Mouse (Mus musculus): ENCODE data around the gene Rab40c.

Rab40c gene

DNA sequence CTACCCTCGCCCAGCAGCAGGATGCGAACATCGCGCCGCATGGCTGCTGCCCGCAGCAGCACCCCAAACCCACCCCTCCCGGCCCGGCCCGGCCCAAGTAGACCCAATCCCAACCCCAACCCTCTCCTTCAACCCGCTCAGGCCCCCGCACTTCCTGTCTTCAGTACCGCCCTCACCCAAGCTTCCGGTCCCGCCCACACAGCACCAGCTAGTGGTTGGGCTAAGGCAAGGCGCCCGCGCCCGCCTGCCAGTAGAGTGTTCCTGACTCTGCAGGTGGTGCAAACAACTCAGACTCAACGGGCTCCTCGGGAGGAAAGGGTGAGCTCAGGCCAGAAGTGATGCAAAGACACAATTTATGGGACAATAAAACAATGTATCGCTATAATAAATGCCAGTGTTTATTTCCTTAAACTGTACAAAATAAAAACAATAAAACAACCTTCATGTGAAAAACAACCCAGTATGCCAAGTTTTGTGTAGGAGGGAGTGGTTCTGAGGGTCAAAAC, 75.1 kb downstream of the Rab40c start, which contains the start of gene Rhot2:
TSS of gene Rhot2 (minus strand) at position 456 of the 506 bp plus-strand sequence.
- DNase-seq (ENCODE audit: low read depth in 2 of 2, low spot score in 2 of 2), result peak; percentile 92 to 96

DNA sequence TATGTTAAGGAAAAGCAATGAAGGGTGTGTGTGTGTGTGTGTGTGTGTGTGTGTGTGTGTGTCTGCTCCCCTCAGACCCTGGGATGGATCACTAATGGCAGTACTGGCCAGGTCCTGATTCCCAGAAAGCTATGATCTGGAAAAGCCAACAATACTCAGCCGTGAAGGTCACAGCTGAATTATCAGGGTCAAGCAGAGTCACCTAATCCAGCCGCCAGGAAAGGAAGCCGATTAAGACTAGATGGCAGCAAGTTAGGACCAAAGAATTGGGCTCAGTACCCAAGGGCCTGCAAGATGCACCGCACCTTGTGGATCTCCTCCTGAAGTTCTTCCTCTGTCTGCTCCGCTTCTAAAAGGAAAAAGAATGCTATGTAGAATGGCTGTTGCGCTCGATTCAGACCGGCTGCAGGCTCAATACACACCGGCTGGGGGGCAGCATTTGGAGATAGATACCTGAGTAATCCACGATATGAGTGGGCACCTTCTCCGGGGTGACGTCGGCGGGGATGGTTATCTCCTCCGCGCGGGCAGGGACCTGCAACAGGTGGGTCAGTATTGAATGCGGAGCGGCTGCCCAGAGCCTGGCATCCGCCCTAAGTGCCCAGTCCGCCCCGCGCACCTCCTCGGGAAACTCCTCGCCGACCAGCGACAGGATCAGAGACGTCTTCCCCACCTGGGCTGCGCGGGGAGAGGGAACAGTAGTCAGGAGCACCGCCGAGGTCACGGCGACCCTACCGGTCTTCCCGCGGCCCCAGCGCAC, 75.7 kb downstream of the Rab40c start:
- DNase-seq (ENCODE audit: low read depth in 2 of 2, low spot score in 2 of 2), result peak in 1 of 2 experiments; percentile 18

DNA sequence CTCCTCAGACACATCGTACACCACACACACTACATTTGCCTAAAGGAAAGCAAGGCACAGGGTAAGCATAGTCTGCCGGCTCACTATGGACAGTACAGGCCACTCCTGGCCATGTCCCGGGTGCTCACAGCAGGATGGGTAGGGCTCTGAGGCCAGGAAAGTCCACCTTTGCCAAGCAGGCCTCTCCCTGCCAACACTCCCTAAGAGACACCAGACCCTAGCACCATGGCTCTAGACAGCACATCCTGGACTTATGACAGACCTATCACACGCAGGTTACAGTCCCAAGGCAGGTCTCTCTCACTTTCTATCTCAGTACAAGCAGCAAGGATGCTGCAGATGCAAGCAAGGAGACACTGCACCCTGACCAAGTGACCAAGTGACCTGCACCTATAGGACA, 76.4 kb downstream of the Rab40c start:
- no peak for DNase-seq (ENCODE audit: low read depth in 2 of 2, low spot score in 2 of 2)

DNA sequence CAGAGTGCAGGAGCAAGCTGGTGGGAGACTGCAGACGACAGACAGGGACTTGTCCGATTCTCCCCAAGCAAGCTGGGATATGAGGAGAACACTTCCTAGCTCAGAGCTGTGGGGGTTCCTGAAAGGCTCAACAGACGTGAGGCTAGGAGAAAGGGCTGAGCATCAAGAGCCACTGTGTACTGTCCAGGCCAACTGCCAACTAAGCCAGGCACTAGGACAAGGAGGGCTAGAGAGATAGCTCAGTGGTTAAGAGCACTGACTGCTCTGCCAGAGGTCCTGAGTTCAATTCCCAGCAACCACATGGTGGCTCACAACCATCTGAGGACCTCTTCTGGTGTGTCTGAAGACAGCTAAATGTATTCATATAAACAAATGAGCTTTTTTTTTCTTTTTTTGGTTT, 77.0 kb downstream of the Rab40c start:
- no peak for DNase-seq (ENCODE audit: low read depth in 2 of 2, low spot score in 2 of 2)

DNA sequence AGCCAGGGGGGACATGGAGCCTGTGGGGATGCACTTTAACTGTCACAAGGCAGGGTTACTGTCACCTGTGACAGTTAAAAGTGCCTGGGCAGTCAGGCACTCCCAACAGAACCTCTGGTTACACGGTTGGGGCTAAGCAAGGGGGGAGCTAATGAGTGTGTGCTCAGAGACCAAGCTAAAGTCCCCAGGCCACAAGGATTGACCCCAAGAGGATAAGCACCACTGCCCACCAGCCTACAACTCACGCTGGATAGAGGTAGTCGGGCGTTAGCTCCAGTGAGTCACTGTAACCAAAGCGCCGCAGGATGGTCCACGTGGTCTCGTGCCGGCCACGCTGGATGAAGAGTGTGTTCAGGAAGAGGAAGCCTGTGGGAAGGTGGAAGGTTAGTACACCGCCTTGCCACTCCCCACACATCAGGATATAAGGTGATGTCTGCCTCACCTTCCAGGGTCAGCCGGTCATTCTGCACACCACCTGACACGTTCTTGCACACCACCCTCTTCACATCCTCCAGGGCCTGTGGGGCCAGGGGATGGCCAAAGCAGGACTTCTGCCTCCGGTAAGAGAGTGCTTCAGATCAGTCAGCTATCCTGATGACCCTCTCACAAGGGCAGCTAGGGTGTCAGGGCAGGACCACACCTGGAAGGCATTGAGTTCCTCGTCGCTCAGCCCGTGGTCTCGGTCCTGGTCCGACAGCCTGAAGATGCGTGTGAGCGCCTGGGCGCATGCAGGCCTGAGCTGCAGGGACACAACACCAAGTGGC, 78.2 kb downstream of the Rab40c start, which contains the start of gene Gm20683:
TSS of gene Gm20683 (minus strand) at position 647 of the 764 bp plus-strand sequence.
- no peak for DNase-seq (ENCODE audit: low read depth in 2 of 2, low spot score in 2 of 2)

DNA sequence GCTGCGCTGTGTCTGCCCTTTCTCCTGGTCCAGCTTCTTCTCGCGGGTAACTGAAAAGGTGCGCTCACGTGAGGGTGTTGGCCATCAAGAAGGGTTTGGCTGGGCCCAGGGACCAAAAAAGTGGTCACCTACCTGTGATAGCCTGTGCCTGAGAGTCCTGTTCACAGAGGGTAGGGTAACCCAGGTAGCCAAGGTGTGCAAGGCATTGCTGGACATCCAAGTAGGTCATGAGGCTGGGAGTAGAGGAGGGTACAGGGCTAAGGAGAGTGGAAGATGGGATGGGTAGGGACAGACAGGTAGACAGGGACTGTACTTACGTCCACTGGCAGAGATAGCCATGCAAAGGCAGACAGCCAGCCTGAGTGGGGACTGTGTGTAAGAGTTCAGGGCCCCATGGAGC, 79.0 kb downstream of the Rab40c start:
- no peak for DNase-seq (ENCODE audit: low read depth in 2 of 2, low spot score in 2 of 2)

DNA sequence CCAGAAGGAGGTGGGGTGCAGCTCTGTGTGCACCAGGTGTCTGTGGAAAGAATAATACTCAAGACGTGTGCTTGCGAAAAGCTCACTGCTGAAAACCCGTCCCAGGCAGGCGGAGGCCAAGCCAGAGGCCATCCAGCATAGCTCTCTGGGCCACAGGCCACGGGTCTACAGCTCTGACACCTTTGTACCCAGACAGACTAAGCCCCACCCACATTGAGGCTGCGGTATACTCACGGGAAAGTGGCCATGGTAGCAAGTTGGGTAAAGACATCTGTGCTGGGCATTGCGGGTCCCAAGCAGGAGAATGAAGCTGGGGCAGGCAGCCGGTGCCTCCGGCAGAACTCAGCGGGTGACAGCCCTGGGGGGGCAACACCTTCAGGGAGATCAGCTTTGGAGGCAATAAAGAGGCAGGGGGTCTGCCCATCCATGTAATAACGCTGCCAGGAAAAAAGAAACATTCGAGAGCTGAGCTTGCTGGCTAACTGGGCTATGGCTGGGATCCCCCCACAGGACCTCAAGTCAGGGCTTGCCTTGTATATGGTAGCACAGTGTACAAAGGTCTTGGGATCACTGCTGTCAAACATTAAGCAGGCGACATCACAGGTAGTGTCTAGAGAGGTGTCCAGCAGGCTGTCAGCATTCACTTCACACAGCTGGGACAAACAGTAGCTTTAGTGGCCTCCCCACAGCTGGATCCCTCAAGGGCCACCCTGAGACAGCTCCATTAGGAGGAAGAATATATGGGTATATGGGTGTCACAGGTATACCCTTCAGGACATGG, 79.9 kb downstream of the Rab40c start:
- DNase-seq (ENCODE audit: low read depth in 2 of 2, low spot score in 2 of 2), result no peak

DNA sequence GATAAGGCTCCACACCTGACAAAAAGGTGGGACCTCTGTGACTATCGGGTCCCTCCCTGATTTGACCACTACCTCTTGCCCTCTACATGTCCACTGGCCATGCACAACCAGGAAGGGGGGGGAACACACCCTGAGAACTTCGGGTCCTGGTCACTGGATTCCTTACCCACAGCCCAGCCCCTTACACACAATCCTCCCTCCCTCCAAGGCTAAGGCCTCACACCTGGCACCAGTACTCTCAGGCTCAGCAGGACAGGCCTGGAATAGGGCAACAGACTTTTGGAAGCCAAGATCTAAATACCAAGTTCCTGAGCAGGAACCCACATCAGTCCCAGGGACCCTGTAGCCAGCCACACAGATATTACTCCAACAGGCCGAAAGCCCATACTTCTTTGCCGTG, 80.6 kb downstream of the Rab40c start:
- no peak for DNase-seq (ENCODE audit: low read depth in 2 of 2, low spot score in 2 of 2)

DNA sequence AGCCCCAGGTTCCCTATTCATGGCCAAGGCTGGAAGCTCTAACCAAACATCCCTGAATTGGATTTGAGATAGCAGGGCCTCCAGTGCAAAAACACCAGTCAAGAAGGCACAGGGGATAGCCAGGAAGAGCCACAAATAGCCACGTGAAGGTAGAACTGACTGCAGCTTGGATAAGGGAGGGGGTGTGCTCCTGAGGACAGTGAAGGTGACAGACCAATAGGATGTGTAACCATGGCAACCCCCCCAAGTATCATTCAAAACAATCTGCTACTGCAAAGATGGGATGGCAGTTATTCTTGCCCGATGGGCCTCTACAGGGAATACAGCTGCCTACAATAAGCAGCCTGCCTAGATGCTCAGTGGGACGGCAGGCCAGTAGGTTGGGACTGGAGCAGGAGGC, 82.0 kb downstream of the Rab40c start:
- no peak for DNase-seq (ENCODE audit: low read depth in 2 of 2, low spot score in 2 of 2)

DNA sequence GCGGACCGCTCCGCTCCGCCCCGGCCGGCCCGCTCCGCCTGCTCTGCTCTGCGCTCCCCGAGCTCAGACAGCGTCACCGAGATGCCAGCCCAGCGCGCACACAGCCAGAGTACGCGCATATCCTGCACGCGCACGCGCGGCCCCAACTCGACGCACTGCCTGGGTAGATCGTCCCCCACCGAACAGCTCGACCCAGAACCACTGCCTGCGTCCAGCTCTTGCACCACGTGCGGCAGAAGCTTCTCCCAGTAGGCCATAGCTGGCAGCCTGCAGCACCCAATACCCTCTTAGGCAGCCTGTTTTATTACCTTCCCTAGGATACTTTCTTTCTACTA, 82.5 kb downstream of the Rab40c start, which contains the start of gene Rhbdl1:
TSS of gene Rhbdl1 (minus strand) at position 220 of the 335 bp plus-strand sequence.
- peak in 1 of 2 experiments; percentile 38 for DNase-seq (ENCODE audit: low read depth in 2 of 2, low spot score in 2 of 2)

DNA sequence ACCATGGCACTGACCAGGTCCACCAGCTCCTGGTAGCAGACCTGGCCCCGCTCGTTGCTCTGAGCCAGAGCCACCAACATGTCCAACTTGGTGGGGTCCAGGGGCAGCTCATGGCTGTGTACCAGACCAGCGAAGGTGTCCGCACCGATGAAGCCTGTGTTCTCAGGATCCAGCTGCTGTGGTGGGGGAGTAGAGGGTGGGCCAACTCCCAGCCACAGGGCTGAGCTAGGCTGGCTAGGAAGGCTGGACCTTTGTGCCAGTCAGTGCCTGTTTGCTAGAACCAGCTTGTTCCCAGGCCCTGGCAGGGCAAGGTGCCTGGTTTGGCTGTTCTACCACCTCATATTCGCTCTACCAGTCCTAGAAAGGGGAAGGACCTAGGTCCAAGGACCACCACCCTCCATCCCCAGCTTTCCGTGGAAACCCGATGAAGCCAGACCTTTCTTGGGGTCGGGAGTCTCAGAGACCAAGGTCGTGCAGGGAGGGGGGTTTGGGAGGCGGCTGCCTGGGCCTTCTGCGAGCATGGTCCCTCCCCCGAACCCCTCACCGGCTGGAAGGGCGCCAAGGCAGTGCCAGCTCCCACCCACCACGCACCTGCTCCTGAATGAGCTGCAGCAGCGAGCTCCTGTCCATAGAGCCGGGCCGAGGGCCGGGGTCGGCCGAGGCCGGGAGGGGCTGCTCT, 83.0 kb downstream of the Rab40c start:
- DNase-seq (ENCODE audit: low read depth in 2 of 2, low spot score in 2 of 2), result no peak

DNA sequence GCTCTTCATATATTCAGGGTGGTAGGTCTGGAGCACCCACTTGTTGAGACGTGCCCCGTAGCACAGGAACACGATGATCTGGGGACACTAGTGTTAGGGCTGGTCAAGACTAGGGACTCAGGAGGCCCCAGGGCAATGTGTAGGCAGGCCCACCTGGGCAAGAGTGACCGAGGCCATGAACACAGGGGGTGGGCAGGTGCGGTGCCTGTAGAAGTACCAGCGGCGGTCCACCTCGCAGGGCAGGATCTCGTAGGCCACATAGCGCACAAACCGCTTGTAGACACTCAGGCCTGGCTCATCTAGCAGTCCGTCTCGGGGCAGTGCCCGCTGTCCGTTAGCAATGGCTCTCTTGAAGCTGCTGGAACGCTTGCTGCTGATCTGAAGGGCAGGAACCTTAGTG, 83.7 kb downstream of the Rab40c start:
- DNase-seq (ENCODE audit: low read depth in 2 of 2, low spot score in 2 of 2), result no peak

DNA sequence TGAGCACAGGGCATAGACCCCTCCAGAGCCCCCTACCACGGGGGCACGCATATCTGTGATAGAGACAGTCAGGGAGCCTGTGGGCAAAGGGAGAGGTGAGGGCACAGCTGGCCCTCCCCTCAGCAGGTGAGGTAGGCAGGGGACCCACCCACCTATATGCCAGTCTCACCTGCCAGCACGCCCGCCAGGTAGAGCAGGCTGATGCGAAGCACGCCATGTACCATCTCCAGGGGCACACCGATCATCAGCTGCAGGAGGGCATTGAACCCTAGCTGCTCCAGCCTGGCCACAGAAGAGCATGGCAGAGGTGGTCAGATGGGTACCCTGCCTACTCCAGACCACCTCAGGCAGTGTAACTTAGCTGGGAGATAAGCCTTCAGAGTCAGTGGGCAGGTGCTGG, 84.2 kb downstream of the Rab40c start:
- DNase-seq (ENCODE audit: low read depth in 2 of 2, low spot score in 2 of 2), result no peak

DNA sequence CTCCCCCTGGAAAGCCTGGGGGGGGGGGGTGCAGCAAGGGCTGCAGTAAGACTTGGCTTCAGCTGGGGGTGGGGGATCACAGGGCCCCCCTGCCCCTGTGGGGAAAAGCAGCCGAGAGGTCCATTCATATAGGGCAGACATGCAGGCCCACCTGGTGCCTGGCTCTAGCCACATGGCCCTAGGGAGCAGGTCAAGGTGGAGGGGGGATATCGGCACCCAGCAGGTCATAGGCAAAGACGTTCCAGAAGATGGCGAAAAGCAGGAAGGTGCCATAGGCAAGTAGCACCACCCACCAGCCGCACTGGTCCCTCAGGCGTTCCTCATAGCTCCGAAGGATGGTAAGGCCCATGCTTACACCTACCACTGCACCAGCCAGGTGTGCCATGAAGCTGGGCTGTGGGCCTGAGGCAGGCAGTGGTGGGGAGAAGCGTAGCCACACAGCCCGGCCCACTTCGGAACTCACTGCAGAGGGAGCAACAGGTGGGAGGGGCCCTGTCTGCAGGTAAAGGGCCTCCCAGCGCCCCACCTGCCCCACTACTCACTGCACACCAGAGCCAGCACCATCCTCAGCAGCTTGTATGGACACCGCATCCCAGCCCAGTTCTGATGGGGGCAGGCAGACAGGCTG, 84.8 kb downstream of the Rab40c start:
- DNase-seq (ENCODE audit: low read depth in 2 of 2, low spot score in 2 of 2), result no peak

DNA sequence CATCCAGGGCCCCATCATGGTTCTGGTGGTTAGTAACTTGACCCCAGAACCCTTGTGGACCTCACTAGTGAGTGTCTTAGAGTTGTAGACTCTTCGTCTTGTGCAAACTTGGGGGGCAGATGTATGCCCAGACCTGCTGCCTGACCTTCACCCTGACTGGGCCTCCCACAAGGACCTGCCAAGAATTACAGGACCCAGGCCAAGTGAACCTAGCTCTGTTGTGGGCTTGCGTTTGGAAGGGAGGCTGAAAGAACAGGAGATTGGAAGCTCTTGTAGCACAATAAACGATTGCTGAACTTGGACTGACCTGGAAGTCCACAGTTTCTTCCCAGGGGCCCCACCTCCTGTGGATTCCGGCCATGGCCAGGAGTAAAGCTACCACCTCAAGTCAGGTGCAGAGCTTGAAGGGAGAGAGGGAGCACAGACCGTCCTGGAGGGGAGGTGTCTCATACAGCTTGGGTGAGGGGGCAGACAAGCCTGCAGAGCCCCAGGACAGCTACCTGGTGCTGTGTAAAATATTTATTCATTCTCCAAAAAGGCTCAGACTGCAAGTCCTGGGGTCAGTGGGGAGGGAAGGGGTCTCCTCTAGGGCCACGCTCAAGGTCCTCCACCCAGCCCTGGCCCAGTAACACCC, 85.4 kb downstream of the Rab40c start:
- no peak for DNase-seq (ENCODE audit: low read depth in 2 of 2, low spot score in 2 of 2)

DNA sequence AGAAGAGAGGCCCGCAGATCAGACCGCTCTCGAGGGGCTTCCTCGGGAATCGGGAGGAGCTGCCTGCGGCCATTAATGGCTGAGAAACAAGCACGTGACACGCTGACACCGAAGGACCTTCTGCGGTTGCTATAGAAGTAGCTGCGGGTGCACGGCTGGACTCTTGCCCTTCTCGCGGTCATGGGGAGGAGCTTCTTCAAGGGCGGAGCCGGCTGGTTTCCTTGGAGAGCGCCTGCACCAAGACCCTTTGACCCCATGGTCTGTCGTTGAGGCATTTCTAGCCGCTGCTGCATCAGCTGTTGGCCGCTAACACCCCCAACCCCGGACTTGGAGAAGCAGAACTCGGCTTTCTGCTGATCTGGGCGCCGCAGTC, 86.2 kb downstream of the Rab40c start, which contains the start of gene Stub1:
TSS of gene Stub1 (minus strand) at position 114 of the 373 bp plus-strand sequence.
- DNase-seq (ENCODE audit: low read depth in 2 of 2, low spot score in 2 of 2), result no peak

DNA sequence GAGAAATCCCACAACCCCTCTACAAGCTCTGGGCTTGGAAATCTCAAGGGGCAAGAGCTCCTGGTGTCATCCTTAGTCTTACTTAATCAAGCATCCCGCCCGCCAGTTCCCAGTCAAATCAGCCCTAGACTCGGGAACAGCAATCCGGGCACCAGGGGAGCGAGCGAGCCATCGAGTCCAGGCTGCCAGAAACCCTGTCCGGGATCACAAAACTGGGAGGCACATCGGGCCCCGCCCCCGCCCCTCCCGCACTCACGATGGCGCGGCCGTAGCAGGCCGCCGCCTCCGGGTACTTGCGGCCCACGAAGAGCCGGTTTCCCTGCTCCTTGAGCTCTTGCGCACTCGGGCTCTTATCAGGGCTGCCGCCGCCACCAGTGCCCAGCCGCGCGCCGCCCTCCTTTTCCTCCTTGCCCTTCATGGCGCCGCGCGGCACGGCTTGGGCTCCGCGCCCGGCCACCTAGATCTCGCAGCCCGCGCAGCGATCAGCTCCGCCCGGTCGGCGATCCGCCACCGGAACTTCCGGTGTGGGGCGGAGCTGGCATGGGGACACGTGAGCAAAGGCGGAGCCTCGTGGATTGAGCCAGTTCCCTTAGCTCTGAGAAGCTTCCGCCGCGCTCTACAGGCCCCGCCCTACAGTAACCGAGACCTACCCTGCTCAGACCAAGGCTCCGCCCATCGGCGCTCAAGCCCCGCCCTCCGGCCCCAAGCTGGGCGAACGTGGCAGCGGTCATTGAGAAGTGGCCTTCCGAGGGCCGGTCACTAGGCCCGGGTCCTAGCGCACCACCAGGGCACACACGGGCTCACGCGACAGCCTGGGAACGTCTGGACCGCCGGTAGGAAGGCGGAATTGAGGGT, 86.9 kb downstream of the Rab40c start:
- peak; percentile 92 to 94 for DNase-seq (ENCODE audit: low read depth in 2 of 2, low spot score in 2 of 2)
